Mouse (Mus musculus): ENCODE results near the gene Sae1. TPM values are rescaled to one million over a fixed set of nuclear protein-coding genes. Genes with fewer than 3 reads are reported as not detected.
A peak's percentile ranks its signal among the peaks of the same experiment; 100 is the strongest.

Gene Sae1
- total RNA-seq (2021) = 100 to 1,000 TPM; 104 to 111 TPM

DNA sequence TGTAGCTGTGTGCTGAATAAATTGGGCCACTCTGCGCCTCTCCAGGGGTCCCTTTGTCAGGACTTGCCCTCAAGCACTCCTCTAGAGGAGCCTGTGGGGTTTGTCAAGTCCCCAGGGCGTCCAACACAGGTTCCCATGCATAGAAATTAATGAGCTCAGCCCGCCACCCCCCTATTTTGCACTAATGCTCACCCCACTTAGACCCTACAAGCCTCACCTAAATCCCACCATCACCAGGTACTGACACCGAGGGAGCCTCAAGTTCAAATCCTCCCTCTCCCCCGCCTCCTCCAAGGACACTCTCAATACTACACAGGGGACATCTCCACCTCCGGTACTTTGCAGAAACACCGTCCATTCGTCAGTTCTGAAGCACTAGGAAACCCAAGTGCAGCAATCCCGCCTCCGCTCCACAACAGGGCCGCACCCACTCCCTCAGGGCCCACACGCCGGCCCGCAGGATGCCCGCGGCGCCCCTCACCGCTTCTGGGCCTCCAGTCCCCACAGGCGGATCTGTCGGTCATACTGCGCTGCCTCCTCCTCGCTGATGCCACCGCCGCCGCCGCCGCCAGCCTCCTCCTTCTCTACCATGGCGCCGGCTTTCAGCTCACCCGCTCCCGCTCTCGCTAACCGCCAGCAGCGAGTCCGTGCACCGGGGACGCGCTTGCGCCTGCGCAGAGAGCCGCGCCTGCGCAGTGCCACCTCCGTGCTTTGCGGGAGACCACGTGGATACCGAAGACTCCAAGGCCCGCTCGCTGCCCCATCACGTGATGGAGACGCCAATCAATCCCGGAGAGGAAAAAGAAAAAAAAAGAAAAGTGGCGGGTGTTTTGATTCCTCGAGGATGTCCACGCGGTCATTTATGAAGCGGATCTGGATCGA, at the start of gene Sae1:
Gene Sae1 (minus strand): TSS at position 647 of the 882 bp plus-strand sequence.
- peak; percentile 96 to 98 for DNase-seq (ENCODE audit: low spot score in 2 of 2)
- intact Hi-C loops (cut with DNase I) = loop anchor here (10.0 kb wide), 1 partner anchor 183 kb away; no protein-coding TSS in a partner anchor

DNA sequence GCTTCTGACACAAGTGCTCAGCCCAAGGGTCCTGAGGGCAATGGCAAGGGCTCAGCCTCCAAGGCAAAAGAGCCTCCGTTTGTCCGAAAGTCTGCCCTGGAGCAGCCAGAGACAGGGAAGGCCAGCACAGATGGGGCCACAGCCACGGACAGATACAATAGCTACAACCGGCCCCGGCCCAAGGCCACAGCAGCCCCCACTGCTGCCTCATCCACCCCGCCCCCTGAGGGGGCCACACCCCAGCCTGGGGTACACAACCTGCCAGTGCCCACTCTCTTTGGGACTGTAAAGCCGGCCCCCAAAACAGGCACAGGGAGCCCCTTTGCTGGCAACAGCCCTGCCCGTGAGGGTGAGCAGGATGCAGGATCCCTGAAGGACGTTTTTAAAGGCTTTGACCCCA, 47.5 kb upstream of the Sae1 start:
- intact Hi-C loops (cut with DNase I) = no loop called here
- no peak for DNase-seq (ENCODE audit: low spot score in 2 of 2)

DNA sequence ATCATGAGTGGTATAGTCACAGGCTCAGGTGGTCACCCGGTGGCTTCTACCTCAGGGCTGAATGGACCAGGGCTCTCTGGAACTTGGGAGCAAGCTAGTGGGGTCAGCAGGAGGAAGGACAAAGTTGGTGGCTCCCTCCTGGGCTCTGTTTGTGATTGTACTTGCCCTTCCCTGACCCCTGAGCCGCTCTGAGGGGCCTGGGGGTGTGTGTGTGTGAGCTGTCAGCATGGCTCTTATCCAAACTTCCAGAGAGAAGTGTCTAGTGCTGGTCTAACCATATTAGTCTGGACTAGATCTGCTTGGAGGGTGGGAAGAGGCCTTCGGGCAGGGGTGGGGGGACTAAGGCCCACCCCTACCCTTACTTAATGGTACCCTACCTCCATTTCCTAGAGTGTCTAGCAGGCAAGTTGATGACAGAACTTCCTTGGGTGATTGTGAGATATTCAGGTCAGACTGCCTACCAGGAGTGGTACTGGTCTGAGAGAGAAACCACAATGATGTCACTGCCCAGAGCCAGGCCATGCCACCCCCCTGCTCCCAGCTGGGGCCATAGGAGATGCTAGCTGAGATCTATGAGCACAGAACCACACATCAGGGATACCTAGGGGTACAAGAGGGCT, 45.9 kb upstream of the Sae1 start:
- intact Hi-C loops (cut with DNase I) = no loop called here
- DNase-seq (ENCODE audit: low spot score in 2 of 2) = no peak

DNA sequence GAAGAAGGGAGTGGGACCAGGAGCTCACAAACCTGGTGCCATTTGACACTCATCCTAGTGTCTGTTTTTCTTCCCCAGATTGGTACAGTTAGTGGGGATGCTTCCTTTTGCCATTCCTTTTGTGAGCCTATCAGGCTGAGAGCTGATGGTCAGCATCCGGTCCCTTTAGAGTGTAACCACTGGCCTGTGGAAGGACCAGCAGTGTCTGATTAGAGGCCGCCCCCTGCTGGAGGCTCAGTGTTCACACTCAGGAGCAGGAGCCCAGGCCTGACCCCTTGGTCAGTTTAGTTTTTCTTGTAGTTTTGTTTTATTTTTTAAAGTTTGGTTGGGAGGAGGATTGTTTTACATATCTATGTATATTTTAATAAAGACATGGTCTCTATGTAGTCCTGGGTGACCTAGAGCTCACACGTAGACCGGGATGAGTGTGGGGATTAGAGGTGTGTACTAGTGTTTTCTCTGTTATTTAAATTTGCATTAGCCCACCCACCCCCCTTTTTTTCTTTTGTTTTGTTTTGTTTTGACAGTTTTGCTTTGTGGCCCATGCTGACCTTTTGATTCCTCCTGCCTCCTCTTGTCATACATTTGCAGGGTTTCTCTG, 38.6 kb upstream of the Sae1 start:
- intact Hi-C loops (cut with DNase I) = loop anchor here (2.0 kb wide), 1 partner anchor 29 kb away; no protein-coding TSS in a partner anchor
- peak; percentile 37 to 64 for DNase-seq (ENCODE audit: low spot score in 2 of 2)

DNA sequence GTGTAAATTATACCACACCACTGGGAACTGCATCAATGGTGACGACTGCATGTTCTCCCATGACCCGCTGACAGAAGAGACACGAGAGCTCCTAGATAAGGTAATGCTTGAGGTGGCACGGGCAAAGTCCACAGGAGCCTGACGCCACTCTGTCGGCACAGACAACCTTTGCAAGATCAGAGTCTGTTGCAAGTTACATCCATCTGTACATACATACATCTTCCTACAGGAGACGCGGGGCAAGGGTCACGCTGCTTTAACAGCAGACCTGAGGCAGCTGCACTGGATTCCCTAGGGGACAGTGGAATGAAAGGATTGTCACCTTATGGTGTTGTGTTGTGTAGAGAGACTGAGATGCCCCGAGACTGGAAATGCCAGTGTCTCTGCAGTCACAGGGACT, 38.1 kb upstream of the Sae1 start:
- intact Hi-C loops (cut with DNase I) = loop anchor here (2.0 kb wide), 1 partner anchor 29 kb away; no protein-coding TSS in a partner anchor

DNA sequence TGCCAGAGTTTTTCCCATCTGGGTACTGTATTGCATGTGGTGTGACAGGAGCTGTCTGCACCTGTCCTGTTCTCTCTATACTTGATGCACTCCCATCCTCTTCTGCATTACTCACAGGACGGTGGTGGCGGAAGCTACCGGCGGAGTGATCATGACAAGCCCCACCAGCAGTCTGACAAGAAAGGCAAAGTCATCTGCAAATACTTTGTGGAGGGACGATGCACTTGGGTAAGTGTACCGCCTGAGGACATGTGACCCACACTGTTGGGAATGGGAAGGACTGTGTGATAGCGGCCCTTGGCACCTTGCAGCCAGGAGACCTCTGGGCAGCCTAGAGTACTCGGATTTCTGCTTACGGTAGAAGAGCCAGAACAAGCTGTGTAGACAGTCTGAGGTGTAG, 36.1 kb upstream of the Sae1 start:
- no peak for DNase-seq (ENCODE audit: low spot score in 2 of 2)
- intact Hi-C loops (cut with DNase I) = no loop called here

More for the DNA sequence above, 38.1 kb upstream of the Sae1 start:
- no peak for DNase-seq (ENCODE audit: low spot score in 2 of 2)

DNA sequence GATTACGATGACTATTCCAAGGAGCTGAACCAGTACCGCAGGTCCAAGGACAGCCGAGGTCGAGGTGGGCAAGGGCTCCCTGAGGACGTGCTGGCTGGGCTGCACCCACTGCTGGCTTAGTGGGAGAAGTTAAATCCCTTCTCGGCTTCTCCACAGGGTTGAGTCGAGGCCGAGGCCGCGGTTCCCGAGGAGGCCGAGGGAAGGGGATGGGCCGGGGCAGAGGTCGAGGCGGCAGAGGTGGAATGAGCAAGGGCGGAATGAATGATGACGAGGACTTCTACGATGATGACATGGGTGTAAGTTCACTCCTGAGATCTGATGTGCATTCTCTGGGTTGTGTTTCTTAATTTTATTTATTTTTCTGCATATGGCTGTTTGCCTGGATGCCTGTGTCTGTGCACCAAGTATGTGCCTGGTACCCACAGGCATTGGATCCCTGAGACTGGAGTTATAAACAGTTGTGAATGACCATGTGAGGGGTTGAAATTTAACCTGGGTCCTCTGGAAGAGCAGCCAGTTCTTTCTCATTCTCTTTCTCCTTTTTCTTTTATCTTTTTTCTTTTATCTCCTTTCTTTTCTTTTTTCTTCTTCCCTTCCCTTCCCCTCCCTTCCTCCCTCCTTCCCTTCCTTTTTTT, 34.7 kb upstream of the Sae1 start:
- DNase-seq (ENCODE audit: low spot score in 2 of 2) = no peak
- intact Hi-C loops (cut with DNase I) = no loop called here

DNA sequence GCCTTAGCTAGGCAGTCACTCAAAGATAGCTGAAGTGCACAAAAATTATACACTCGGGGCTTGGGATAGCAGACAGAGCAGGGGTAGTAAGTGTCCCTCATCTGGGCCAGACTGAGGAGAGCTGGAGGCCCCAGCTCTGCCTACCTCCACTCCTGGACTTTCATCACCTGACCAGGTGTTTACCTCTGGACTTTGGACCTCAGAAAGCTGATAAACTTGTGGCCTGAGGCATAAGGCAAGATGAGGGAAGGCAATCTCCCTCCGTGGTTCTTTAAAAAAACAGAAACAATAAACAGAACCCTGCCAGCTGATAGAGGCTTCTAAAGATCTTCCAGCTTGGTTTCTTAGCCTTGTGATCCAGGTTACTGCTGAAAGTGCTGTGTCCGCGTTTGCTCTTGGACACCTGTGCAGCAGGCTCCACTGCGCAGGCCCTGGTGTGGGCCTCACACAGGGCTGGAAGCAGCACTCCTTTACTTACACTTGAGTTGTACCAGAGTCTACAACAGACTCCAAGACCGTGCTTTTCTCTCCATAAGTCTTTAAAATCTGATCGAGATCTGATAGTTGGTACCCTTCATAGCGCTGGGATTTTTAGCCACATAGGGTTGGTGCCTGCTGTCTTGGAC, 33.0 kb upstream of the Sae1 start:
- no peak for DNase-seq (ENCODE audit: low spot score in 2 of 2)
- intact Hi-C loops (cut with DNase I) = no loop called here

DNA sequence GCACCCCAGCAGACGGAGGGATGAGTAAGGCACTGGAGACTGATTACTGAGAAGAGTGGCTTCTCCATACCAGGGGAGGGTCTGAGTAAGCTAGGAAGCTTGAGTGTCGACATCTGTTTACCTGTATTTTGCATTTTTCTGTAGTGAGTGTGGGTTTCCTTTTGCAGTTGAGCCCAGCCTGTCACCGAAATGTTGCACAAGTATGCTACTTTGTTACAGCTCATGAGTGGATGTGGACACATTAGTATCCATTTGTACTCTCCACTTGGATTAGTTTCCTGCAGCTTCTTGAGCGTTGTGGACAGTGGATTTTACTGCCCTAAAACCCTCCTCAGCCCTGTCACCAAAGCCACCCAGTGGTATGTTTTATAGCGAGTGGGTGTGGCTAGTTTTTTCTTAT, 31.1 kb upstream of the Sae1 start:
- intact Hi-C loops (cut with DNase I) = no loop called here
- no peak for DNase-seq (ENCODE audit: low spot score in 2 of 2)

DNA sequence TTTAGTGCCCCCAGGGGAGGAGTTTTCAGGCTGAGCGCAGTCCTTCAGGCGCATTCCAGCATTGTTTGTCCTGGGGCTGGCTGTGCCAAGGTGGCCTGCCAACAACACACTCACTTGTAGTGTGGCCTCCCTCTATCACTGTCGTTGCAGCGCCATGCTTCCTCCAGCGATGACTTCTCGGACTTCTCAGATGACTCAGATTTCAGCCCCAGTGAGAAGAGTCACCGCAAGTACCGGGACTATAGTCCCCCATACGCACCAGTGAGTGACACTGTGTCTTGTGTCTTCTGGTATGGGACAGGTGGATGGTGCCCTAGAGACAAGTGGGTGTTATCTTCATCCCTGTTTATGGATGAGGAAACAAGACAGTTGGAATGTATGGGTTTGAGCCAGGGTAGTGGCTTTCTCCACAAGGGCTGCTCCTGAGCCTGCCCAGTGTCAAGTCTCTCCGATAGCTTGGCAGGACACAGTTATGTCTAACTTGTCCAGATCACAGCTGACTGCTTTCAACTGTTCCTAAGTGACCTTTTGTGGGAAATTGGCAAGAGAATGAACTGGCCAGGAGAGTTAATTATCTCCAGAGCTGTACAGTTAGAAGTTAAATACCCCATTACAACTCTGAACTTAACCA, 29.6 kb upstream of the Sae1 start:
- no peak for DNase-seq (ENCODE audit: low spot score in 2 of 2)
- intact Hi-C loops (cut with DNase I) = no loop called here

DNA sequence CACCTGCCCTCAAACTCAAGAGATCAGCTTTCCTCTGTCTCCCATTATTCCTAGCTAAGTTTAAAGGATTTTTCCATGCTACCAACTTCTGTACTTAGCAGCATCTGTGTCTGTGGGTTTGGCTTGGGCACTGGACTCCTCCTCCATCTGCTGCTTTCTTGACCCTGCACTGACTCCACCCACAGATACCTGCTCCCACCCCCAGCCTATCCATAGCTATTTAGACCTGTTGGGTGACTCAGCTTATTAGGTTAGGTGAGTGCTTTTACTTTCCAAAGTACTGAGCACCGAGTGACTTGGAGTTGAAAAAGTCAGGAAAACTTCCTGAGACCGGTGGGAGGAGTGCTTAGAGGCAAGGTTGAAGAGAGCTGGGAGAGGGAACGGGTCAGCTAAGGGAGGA, 27.8 kb upstream of the Sae1 start:
- intact Hi-C loops (cut with DNase I) = no loop called here
- DNase-seq (ENCODE audit: low spot score in 2 of 2) = no peak

DNA sequence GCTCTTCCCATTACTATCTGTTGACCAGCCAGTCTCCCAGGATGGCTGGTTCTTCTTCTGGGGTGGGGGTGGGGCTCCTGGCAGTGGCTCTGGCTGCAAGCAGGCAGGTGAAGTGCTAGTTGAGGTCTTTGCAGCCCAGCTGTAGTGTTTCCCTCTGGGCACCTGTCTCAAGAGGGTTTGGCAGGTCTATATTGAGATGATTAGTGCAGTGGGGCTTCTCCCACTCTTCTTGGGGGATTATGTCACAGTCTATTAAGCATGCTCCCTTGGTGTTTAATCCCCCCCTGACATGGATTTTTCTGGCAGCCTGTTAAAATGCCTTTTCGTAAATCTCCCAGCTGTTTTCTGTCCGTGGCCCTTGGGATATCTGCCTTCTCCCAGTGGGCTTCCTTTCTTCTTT, 25.3 kb upstream of the Sae1 start:
- DNase-seq (ENCODE audit: low spot score in 2 of 2) = no peak
- intact Hi-C loops (cut with DNase I) = no loop called here

DNA sequence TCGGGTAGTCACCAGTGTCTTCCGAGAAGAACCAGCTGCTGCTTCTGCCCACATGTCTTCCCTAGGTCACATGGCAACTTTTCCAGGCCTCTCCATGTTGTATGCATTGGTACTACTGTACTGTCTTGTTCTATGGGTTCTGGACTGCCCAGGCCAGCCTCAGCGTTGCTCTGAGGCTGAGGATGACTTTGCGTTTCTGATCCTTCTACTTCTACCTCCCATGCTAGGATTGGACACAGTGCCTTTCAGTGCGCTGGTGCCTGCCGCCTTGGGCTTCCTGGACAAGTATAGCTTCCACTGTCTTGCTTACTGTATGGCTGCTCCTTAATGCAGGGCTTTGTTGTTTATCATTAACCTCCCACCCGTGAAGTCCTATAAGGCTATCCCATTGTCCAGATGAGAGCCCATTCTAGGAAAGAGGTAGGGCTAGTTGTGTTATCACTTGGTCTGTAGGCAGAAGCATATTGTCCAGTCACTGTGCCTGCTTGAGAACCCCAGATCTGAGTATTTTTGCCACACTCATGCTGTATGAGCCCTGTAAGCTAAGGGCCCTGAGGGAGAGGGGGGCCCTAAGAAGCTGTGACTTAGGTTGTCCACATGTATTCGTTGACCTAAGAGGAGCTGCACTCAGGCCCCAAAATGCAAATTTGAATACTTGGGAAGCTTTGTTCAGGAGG, 24.8 kb upstream of the Sae1 start:
- intact Hi-C loops (cut with DNase I) = no loop called here
- DNase-seq (ENCODE audit: low spot score in 2 of 2) = no peak

DNA sequence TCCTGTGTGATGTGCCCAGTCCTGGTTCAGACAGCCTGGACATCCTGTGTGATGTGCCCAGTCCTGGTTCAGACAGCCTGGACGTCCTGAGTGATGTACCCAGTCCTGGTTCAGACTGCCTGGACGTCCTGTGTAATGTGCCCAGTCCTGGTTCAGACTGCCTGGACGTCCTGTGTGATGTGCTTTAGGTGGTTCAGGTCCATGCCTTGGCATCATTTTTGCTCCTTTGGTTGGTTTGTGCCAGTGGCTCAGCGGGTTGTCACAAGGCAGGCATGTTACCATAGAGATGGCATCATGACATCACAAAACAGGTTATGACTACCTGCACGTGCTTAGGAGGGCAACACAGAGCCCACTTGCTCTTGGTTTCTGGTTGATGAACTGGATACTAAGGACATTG, 23.5 kb upstream of the Sae1 start:
- DNase-seq (ENCODE audit: low spot score in 2 of 2) = no peak
- intact Hi-C loops (cut with DNase I) = no loop called here

DNA sequence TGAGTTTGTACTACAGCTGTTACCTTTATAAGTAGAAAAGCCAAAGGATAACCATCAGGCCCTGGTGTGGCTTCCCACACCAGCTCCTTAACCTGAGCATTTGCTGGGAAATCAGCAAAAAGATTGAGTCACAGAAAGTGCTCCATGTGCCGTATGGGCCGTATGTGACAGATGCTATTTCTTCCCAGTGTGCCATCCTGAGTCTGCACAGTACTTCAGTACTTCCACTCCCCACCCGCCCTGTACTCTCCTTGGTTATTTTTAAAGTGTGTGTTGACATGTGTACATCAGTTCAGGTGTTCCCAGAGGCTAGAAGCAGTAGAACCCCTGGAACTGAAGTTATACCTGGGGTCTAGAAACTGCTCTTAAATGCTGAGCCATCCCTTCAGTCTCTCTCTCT, 19.4 kb upstream of the Sae1 start:
- intact Hi-C loops (cut with DNase I) = no loop called here
- DNase-seq (ENCODE audit: low spot score in 2 of 2) = no peak

DNA sequence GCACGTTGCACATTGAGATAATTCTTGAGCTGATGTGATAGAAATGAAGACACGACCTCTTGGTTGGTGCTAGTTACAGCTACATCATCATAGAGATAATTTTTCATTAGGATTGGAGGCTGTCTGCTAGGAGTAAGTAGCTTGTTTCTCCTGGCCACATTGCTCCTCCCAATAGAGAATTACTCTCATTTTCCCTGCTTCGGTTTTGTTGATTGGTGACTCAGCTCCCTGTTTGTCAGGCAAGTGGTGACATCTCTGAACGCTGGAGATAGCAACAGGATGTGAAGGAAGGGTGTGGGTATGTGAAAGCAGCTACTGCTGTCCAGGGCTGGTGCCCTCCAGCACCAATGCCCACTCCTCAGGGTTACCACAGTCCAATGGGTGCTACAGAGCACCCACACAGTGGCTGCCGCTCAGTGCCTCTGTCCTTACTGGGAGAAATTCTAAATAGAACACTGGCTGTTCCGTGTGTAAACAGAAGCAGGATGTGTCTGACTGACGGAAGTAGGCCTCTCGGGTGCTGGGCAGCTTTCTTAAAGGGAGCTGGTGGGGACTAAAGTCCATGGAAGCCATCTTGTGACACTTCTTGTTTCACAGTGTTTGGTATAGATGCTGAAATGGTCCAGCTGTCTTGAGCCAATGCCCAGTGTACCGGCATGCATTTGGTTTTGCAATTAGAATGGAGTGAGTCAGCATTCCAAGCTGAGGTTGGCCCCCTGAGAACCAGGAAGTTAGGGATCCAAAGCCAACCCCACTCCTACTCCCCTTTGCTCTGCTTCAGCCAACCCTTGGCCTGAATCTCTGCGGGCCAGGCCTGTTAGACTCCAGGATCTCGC, 18.1 kb upstream of the Sae1 start:
- intact Hi-C loops (cut with DNase I) = no loop called here
- DNase-seq (ENCODE audit: low spot score in 2 of 2) = peak; percentile 31 to 40

DNA sequence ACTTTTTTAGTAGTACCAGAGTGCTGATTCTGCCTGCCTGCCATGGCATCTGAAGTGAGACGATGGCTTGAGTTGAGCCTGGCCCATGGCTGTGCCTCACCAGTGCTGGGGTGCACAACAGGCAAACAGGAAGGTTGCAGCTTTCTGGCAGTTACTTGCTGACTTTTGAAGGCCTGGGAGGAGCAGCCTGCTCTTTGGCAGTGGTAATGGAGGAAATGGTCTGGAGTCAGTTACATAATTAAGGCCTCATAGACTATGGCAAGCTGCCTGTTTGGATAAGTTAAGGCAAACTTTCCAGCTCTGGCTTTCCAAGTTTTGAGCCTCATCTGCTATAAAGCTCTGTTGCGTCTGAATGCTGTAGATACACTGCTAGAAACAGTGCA, 17.5 kb upstream of the Sae1 start:
- DNase-seq (ENCODE audit: low spot score in 2 of 2) = no peak
- intact Hi-C loops (cut with DNase I) = no loop called here

Measured in left cerebral cortex, postnatal 36 days (tissue).